Mouse (Mus musculus) thymus, adult 2 months (tissue): Measurements from ENCODE around the gene Fbxl3.

Experiments
- CTCF ChIP-seq: fragments of 200-500 bp; IDR thresholded peaks from 2 replicates; pipeline ENCODE4 v1.5.1; 2012; ENCODE audit warnings: mild to moderate bottlenecking, control low read depth, low read length, moderate library complexity, borderline replicate concordance; ENCODE audit not compliant: control insufficient read depth, poor library complexity, insufficient read depth; ENCODE audit errors: extremely low read depth
- POLR2A ChIP-seq: fragments of 200-500 bp; IDR thresholded peaks from 2 replicates; pipeline ENCODE4 v1.6.1; 2012; ENCODE audit warnings: mild to moderate bottlenecking, low read length, control low read depth, moderate library complexity; ENCODE audit not compliant: control insufficient read depth, poor library complexity, insufficient read depth; ENCODE audit errors: extremely low read depth

DNA sequence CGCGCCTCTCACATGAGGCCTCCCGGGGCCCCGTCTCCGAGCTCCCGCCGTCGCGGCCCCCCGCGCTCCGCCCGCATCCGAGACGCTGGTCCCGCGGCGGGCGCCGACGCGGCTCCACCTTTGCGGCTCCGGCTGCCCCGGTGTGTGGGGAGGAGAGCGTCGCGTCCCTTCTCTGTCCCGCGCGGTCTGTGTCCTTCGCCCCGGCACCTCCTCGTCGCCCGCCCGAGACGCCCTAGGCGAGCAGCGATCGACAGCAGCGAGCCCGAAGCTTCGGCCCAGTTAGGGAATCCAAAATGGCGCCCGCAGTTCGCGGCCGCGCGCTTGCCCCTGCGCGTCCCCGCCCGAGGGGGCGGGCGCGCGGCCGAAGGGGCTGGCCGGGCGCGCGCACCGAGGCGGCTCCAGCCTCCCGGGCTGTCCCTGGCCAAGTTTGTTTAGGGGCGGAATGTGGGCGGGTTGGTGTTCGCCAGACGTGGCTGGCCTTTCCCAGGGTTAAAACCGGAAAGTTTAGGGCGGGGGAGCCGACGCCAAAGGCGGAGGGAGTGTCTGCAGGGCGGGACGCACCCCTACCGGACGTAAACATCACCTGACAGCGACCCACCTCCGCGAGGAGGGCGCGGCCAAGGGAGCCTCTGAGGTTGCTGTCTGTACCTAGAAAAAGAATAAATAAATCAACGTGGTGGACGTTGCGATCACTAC, at the start of gene Fbxl3:
- TF ChIP-seq POLR2A = peak; percentile 68
- no peak; the same call in 1 of the 2 replicates for TF ChIP-seq CTCF
